Mouse (Mus musculus): ENCODE results near the gene Gpr61. TPM values are rescaled to one million over a fixed set of nuclear protein-coding genes. Genes with fewer than 3 reads are reported as not detected.

Gpr61 gene
- polyA plus RNA-seq, 1 experiment from 2014 or later: 0.72 TPM

DNA sequence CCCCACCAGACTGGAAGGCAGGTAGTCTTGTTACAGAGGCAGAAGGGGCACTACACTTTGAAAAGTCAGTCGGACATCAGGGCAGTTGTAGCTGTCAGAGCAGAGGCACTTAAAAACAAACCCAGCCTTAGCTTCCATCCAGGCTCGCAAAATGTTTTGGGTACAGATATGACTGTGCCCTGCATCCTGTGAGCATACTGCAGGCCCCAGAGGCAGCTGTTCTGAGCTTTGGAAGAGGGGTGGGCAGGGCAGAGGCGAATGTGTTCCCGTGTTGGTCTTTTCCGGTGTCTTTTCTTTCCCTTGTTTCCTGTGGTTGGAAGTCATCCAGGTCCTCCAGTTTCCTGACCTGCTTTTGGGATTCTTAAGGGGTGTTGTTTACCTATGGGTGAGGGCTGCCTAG, 35.2 kb upstream of the Gpr61 start:
- no peak overlapping the region for H3K4me3 ChIP-seq
- no peak for ATAC-seq (ENCODE audit: low FRiP score)
- 0 out of 2 replicates have a peak overlapping the region, but pooled peaks have one; percentile 2 for H3K9ac ChIP-seq
- H3K9me3 ChIP-seq (replicated peaks): no peaks in the 10 kb centered on the region
- H3K36me3 ChIP-seq: 0 out of 2 replicates have a peak, but pooled peaks cover 4% of the 10 kb centered on the region
- H3K4me2 ChIP-seq (replicated peaks): peak overlapping the region; percentile 16; the same call in 1 of the 2 replicates
- 74% methylated on average over 5 of the region's 5 CpGs for WGBS
- peaks cover 12% of the 10 kb centered on the region for H3K27me3 ChIP-seq
- H3K4me1 ChIP-seq: peaks cover 34% of the 10 kb centered on the region
- H3K27ac ChIP-seq: no peak overlapping the region

DNA sequence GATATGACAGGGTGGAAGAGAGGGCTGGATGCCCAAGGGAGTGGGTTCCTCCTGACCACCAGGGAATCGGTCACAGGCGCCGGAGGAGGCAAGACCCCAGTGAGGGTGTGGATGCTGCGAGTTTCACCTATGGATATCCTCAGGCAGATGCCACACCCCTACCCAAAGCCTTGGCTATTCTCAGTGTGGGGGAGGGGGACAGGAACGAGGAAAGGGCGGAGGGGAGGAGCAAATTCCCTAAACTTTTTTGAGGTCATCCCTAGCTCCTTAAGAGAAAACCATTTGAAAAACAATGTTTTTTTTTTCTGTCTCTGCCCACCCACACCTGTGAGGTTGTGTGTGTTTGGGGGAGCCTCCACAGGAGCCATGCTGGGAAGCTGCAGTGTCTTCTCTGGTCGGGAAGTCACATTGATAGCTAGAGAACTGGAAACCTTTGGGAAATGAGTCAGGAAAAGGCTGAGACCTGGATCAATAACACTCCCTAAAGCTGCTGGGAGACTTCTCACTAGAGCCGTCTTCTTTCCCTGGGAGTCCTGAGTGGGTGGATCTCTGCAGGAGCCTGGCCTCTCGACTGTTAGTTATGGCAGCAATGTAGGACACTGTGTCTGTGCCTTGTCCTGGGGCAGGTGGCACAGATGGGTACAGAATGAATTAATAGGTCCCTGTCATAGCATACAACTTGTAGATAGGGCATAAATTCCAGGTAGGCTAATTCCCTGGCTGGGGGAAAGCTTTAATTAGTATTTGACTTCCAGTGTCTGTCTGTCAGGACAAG, 34.2 kb upstream of the Gpr61 start:
- peaks cover 34% of the 10 kb centered on the region for H3K4me1 ChIP-seq
- H3K27ac ChIP-seq: no peak overlapping the region
- H3K4me2 ChIP-seq (replicated peaks): 0 out of 2 replicates have a peak overlapping the region, but pooled peaks have one; percentile 16
- peaks cover 16% of the 10 kb centered on the region for H3K27me3 ChIP-seq
- H3K9ac ChIP-seq: no peak overlapping the region
- H3K9me3 ChIP-seq (replicated peaks): no peaks in the 10 kb centered on the region
- no peak for ATAC-seq (ENCODE audit: low FRiP score)
- no peak overlapping the region for H3K4me3 ChIP-seq
- WGBS: 69% methylated on average over 9 of the region's 9 CpGs
- 0 out of 2 replicates have a peak, but pooled peaks cover 4% of the 10 kb centered on the region for H3K36me3 ChIP-seq

DNA sequence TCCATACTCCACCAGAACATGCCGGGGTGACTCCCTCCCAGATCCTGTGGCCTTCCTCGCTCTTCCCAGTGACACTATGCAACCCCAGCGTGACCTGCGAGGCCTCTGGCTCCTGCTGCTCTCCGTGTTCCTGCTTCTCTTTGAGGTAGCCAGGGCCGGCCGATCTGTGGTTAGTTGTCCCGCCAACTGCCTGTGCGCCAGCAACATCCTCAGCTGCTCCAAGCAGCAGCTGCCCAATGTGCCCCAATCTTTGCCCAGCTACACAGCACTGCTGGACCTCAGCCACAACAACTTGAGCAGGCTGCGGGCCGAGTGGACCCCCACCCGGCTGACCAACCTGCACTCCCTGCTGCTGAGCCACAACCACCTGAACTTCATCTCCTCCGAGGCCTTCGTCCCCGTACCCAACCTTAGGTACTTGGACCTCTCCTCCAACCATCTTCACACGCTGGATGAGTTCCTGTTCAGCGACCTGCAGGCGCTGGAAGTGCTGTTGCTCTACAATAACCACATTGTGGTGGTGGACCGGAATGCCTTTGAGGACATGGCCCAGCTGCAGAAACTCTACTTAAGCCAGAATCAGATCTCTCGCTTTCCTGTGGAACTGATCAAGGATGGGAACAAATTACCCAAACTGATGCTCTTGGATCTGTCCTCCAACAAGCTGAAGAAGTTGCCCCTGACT, 32.6 kb upstream of the Gpr61 start:
- ATAC-seq (ENCODE audit: low FRiP score): 0 out of 2 replicates have a peak, but pooled peaks have one; percentile 3
- 59% methylated on average over 20 of the region's 20 CpGs for WGBS

DNA sequence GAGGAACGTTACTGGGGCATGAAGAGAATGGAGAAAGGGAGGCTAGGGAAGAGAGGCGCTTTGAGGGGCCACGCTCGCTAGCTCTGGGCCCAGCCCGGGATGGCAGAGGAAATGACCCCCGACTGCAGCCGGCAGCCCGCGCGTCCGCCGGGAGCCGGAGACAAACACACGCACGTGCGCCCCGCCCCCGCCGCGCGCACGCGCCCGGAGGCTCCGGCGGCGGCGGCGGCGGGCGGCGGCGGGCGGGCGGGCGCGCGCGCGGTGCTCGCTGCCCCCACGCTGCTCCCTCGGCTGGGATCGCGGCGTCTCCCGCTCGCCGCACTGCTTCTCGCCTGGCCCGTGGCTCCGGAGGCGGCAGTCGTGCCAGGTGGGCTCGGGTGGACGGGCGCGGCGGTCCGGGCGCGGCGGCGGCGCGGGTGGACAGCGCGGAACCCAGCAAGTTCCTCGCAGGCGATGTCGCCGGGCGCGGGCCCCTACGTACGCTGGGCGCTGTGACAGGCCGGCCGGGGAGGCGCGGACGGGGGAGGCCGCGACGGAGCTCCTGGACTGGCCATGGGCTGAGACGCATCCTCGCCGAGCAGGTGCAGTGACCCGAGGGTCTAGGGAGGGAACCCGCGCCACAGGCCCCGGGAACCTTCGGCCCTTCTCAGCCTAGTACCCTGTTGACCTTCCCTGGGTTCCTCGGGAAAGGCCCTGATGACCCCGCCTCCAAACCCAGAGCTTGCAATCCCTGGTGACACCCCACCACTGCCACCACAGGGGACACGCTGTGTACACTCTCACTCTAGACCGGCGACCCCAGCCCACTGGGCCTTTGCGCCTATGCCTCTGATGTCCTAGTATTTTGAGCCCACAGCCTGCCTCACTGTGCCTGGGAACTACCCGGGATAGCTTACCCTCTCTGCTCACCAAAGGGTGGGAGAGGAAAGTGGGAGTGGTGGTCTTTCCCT, 31.7 kb upstream of the Gpr61 start, which contains the start of gene Amigo1:
Gene Amigo1 (plus strand): TSS at position 238 of the 950 bp plus-strand sequence.
- ATAC-seq (ENCODE audit: low FRiP score): peak; percentile 81
- under 1% methylated on average over 53 of the region's 100 CpGs for WGBS
- Histone ChIP-seq H3K9me3 (replicated peaks) (no peaks in the 10 kb centered on the region), H3K4me3 (peak within 1 kb of the TSS; percentile 77), H3K9ac (peak within 1 kb of the TSS; percentile 80), H3K4me1 (peaks cover 34% of the 10 kb centered on the region), H3K27me3 (peaks cover 16% of the 10 kb centered on the region), H3K4me2 (replicated peaks) (peak within 1 kb of the TSS; percentile 89), H3K36me3 (0 out of 2 replicates have a peak, but pooled peaks cover 4% of the 10 kb centered on the region), H3K27ac (peak within 1 kb of the TSS; percentile 71; the same call in 1 of the 2 replicates)

More for the DNA sequence above, 32.6 kb upstream of the Gpr61 start:
- peaks cover 34% of the 10 kb centered on the region for H3K4me1 ChIP-seq
- H3K4me3 ChIP-seq: peak overlapping the region; percentile 77
- H3K9me3 ChIP-seq (replicated peaks): no peaks in the 10 kb centered on the region
- no peak overlapping the region for H3K27ac ChIP-seq
- H3K4me2 ChIP-seq (replicated peaks): peak overlapping the region; percentile 89
- H3K27me3 ChIP-seq: peaks cover 16% of the 10 kb centered on the region
- H3K9ac ChIP-seq: peak overlapping the region; percentile 80
- H3K36me3 ChIP-seq: 0 out of 2 replicates have a peak, but pooled peaks cover 4% of the 10 kb centered on the region

DNA sequence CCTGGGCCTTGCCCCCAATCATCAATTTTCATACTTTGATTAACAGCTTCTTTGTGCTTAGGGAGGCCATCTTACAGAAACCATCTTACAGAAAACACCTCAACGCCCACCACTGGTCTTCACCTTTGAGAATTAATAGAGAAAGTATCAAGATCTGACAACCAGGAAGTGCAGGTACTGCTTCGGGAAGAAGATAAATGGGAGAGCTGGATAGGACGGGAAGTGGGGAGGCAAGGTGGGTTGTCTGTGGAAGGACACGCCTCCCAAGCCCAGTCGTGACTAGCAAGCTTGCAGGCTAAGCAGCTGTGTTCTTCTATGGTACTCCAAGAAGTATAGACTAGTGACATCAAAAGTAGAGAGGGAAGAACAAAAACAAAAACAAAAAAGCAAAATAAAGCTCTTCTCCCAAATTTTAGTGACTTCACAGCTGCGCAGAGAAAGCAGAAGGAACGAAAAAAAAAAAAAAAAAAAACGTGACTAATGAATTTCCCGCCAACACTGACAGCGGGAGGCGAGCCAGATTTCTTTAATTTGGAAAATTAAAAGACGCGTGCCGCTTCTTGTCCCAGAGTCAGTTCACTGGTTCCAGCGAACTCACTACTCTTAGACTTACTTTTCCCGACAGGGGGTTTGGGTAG, 30.9 kb upstream of the Gpr61 start:
- no peaks in the 10 kb centered on the region for H3K36me3 ChIP-seq
- peak overlapping the region; percentile 89 for H3K4me2 ChIP-seq (replicated peaks)
- ATAC-seq (ENCODE audit: low FRiP score): no peak; the same call in 1 of the 2 replicates
- no peak overlapping the region for H3K27ac ChIP-seq
- H3K4me3 ChIP-seq: peak overlapping the region; percentile 77
- H3K4me1 ChIP-seq: peaks cover 34% of the 10 kb centered on the region
- H3K27me3 ChIP-seq: peaks cover 16% of the 10 kb centered on the region
- no peaks in the 10 kb centered on the region for H3K9me3 ChIP-seq (replicated peaks)
- peak overlapping the region; percentile 80; the same call in 1 of the 2 replicates for H3K9ac ChIP-seq
- 3% methylated on average over 16 of the region's 16 CpGs for WGBS

DNA sequence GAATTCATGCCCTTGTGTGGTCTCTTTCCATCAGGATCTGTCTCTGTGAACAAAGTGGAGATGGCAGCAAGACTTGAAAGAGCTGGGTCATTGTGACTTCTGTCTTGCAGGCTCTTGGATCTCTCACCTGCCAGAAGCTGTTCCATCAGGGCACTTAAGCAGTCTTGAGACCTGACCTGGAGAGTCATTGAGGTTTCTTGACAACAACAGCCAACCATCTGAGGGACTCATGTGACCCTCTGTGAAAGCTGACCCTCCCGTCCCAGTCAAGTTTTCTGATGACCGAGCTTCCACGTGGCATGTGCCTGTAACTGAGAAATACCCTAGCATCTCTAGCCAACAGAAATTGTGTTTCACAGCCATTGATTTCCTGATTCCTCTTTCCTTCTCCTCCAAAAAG, 30.1 kb upstream of the Gpr61 start:
- 76% methylated on average over 3 of the region's 3 CpGs for WGBS
- Histone ChIP-seq H3K4me3 (no peak overlapping the region), H3K9me3 (replicated peaks) (no peaks in the 10 kb centered on the region), H3K4me2 (replicated peaks) (no peak overlapping the region), H3K36me3 (no peaks in the 10 kb centered on the region), H3K9ac (no peak overlapping the region), H3K4me1 (peaks cover 31% of the 10 kb centered on the region), H3K27me3 (peaks cover 16% of the 10 kb centered on the region), H3K27ac (no peak overlapping the region)
- no peak for ATAC-seq (ENCODE audit: low FRiP score)

DNA sequence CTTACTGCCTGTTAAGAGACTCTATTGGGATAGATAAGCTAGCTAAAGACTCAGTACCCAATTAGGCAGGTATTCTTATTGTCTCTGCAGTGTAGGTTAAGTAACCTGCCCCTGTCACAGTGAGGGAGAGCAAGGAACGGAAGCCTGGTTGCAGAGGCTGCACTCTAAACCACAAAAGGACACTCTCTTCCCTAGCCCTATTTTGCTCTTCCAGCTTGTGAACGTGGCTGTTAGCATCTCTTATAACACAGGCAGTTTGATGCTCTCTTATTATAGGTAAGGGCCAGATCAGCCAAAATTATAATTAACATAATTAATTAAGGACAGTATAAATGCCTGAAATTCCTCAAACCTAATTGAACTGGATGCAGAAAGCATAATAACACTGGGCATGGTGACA, 25.8 kb upstream of the Gpr61 start:
- WGBS: 55% methylated on average over 2 of the region's 2 CpGs
- no peak overlapping the region for H3K4me2 ChIP-seq (replicated peaks)
- no peaks in the 10 kb centered on the region for H3K36me3 ChIP-seq
- peaks cover 9% of the 10 kb centered on the region; the same call in 1 of the 2 replicates for H3K27me3 ChIP-seq
- no peak overlapping the region for H3K9ac ChIP-seq
- no peak overlapping the region for H3K27ac ChIP-seq
- no peak overlapping the region for H3K4me3 ChIP-seq
- ATAC-seq (ENCODE audit: low FRiP score): no peak
- H3K4me1 ChIP-seq: peaks cover 3% of the 10 kb centered on the region
- no peaks in the 10 kb centered on the region for H3K9me3 ChIP-seq (replicated peaks)

DNA sequence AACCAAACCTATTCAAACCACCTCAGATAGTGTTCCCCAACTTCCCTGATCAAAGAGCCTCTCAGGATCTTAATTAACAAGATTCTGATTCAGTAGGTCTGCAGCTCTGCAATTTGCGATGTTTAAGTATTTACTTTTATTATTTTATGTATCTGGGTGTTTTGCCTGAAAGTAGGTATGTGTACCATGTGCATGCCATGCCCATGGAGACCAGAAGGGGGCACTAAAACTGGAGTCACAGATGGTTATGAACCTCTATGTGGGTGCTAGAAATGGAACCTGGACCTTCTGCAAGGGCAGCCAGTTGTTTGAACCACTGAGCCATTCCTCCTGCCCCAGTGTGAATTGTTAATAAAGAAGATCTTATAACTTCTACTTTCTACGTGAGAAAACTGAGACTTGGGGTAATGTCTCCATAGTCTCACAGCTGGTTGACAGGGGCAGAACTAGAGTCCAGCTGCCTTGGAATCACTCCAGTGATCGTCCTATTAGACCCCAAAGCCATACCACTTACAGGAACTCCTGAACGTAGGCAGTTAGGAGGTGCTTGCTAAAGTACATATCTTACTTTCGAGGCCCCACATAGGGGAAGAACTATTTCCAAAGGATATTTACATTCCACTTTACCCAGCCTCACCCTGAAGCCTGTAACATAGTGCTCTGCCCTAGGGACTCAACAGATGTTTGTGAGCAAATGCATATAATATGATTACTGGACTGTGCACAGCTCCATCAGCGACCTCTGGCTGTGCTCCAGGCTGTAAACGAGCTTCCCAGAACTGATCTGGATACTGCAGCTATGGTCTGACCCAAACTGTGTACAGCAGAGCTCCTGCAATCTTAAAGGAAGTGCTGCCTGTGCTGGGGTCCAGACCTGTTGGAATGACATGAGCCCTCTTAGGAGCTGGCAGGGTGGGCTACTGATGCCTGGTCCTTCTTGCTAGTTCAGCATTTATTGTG, 24.4 kb upstream of the Gpr61 start:
- WGBS: 81% methylated on average over 7 of the region's 7 CpGs
- H3K36me3 ChIP-seq: no peaks in the 10 kb centered on the region
- no peak overlapping the region for H3K4me2 ChIP-seq (replicated peaks)
- no peak overlapping the region for H3K27ac ChIP-seq
- H3K4me3 ChIP-seq: no peak overlapping the region
- H3K9ac ChIP-seq: no peak overlapping the region
- no peaks in the 10 kb centered on the region for H3K9me3 ChIP-seq (replicated peaks)
- no peak for ATAC-seq (ENCODE audit: low FRiP score)
- H3K4me1 ChIP-seq: peaks cover 12% of the 10 kb centered on the region
- H3K27me3 ChIP-seq: no peaks in the 10 kb centered on the region

DNA sequence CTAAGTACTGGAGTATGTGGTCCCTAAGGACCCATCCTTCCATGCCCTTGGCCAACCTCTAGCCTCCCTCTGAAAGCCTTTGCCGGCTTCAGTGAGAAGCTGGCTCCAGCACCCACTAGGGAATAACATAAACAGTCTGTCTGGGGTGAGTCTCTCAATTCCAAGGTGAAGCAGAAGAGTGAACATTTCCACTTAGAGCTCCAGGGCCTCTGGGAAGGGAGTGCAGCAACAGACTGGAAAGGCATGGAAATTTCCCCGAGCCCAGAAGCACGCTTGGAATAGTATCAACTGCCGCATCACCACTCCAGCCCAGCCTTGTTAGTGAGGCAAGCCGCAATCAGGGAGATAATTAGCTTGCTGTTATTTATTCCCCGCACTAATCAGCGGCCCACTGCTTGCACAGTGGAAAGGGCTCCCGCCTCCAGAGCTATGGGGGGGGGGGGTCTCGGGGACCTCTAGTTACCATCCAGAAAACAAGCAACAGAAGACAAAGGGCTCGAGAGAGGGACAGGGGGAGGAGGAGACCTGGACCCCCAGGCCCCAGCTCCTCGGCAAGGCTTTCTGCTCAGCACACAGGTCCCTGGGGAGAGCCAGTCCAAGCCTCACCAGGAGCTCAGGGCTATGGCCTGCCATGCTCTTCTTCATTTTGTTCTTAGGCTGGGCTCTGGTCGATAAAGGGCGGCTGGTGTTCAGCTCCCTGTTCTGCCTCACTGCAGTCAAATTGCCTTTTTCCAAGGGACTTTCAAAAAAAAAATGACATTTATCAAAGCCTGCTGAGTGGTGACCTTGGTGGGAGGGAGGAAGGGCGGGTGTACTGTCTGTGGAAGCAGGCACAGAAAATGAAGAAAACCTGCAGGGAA, 20.2 kb upstream of the Gpr61 start:
- Histone ChIP-seq H3K27me3 (no peaks in the 10 kb centered on the region), H3K4me3 (no peak overlapping the region), H3K27ac (peak overlapping the region; percentile 86), H3K36me3 (no peaks in the 10 kb centered on the region), H3K9ac (no peak overlapping the region; the same call in 1 of the 2 replicates), H3K4me2 (replicated peaks) (peak overlapping the region; percentile 32), H3K4me1 (peaks cover 12% of the 10 kb centered on the region), H3K9me3 (replicated peaks) (no peaks in the 10 kb centered on the region)
- ATAC-seq (ENCODE audit: low FRiP score): peak; percentile 82
- WGBS: 28% methylated on average over 14 of the region's 14 CpGs

DNA sequence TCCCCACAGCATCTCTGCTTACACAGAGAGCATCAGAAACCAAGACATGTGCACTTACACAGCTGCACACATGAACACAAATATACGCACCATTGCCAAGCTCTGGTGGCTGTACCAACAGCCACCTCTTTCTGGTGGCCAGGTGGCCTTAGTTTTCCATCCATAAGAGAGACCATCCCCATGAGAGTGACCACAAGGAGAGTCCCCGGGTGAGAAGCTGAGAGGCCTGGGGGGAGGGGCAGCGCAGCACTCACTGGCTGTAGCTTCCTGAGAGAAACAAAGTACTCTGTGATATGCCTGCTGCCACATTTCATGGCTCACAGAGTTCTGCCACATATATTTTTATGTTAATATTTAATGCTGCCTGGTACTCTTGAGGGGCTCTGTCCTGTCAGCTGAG, 14.5 kb upstream of the Gpr61 start:
- no peak for ATAC-seq (ENCODE audit: low FRiP score)
- Histone ChIP-seq H3K4me3 (no peak overlapping the region), H3K9me3 (replicated peaks) (no peaks in the 10 kb centered on the region), H3K27ac (peak overlapping the region; percentile 86; the same call in 1 of the 2 replicates), H3K27me3 (no peaks in the 10 kb centered on the region), H3K9ac (0 out of 2 replicates have a peak overlapping the region, but pooled peaks have one; percentile 24), H3K36me3 (no peaks in the 10 kb centered on the region), H3K4me2 (replicated peaks) (no peak overlapping the region), H3K4me1 (peaks cover 47% of the 10 kb centered on the region)
- WGBS: 39% methylated on average over 3 of the region's 3 CpGs

All from hindbrain, embryonic 12.5 days (tissue).